Mouse (Mus musculus): ENCODE results near the gene Ostn. TPM values are rescaled to one million over a fixed set of nuclear protein-coding genes. Genes with fewer than 3 reads are reported as not detected.

Gene Ostn
- polyA plus RNA-seq (2017; shearing (Covaris generic)), result not detected

GRCm38 (mm10) chr16:27307189-27307588 is at the start of gene Ostn:
Gene Ostn (plus strand): TSS chr16:27307489.

GRCm38 (mm10) chr16:27370191-27370590 is 62.9 kb downstream of the Ostn start, which contains the start of gene Uts2b:
Gene Uts2b (minus strand): TSS chr16:27370239.

GRCm38 (mm10) chr16:27388761-27389451 is 81.6 kb downstream of the Ostn start, which contains the start of gene Ccdc50:
Gene Ccdc50 (plus strand): TSS chr16:27388869.

Other genes starting within 250 kb of the Ostn start
- not detected for gene Uts2b, start 62.8 kb downstream of the Ostn start, polyA plus RNA-seq (2017; shearing (Covaris generic))
- gene Ccdc50, start 81.4 kb downstream of the Ostn start, polyA plus RNA-seq (2017; shearing (Covaris generic)), result 29.4 TPM

All from CD4-positive, CD25-positive, alpha-beta regulatory T cell, adult 9 weeks (primary cell).